Mouse (Mus musculus) intestine, postnatal 0 days (tissue): ENCODE measurements around the gene Pex26. TPM values are rescaled to one million over a fixed set of nuclear protein-coding genes. Genes with fewer than 3 reads are reported as not detected.
A peak's percentile ranks its signal among the peaks of the same experiment; 100 is the strongest.

Experiments used
- ATAC-seq: fragments of 200-750 bp; cut with Nextera tagmentation; 2 replicates; pipeline ENCODE4 v1.8.0; 2017; ENCODE audit warnings: mild to moderate bottlenecking, moderate TSS enrichment, moderate library complexity
- H3K27ac ChIP-seq: fragments of 300-500 bp; sonication (generic); 2 replicates; pipeline ENCODE4 v1.5.1; 2014; ENCODE audit warnings: mild to moderate bottlenecking, low read depth, low read length, moderate library complexity
- H3K27me3 ChIP-seq: fragments of 300-500 bp; sonication (generic); replicated peaks from 2 replicates; pipeline ENCODE4 v1.6.1; 2014; ENCODE audit warnings: low read length, mixed read lengths; ENCODE audit not compliant: control insufficient read depth, insufficient read depth
- H3K36me3 ChIP-seq: fragments of 300-500 bp; sonication (generic); 2 replicates; pipeline ENCODE4 v1.6.1; 2014; ENCODE audit warnings: mild to moderate bottlenecking, moderate library complexity; ENCODE audit not compliant: control insufficient read depth, insufficient read depth
- H3K4me1 ChIP-seq: fragments of 300-500 bp; sonication (generic); replicated peaks from 2 replicates; pipeline ENCODE4 v1.6.1; 2014; ENCODE audit warnings: antibody characterized with exemption, low read length, mixed read lengths; ENCODE audit not compliant: control insufficient read depth, insufficient read depth
- H3K4me2 ChIP-seq: fragments of 300-500 bp; sonication (generic); replicated peaks from 2 replicates; pipeline ENCODE4 v1.6.1; 2014; ENCODE audit warnings: low read depth, mild to moderate bottlenecking, moderate library complexity
- H3K4me3 ChIP-seq: fragments of 300-500 bp; sonication (generic); 2 replicates; pipeline ENCODE4 v1.5.1; 2014; ENCODE audit warnings: low read depth, low read length
- H3K9ac ChIP-seq: fragments of 300-500 bp; sonication (generic); 2 replicates; pipeline ENCODE4 v1.6.1; 2014; ENCODE audit warnings: mild to moderate bottlenecking, low read depth, low read length
- H3K9me3 ChIP-seq: fragments of 300-500 bp; sonication (generic); 2 replicates; pipeline ENCODE4 v1.6.1; 2016; ENCODE audit warnings: mixed run types; ENCODE audit not compliant: control insufficient read depth
- CTCF ChIP-seq: sonication (generic); IDR thresholded peaks from 2 replicates; pipeline ENCODE4 v1.5.1; 2016; ENCODE audit warnings: low read depth, mild to moderate bottlenecking, control low read depth, antibody characterized with exemption, moderate library complexity
- WGBS: fragments of 180-500 bp; shearing (Covaris S2); extraction: QIAGEN DNeasy Blood & Tissue Kit; methylation state at CpG from one replicate; pipeline ENCODE4 v1.1.7; 2014; 5-methylcytosine and 5-hydroxymethylcytosine counted together
- polyA plus RNA-seq: library from polyadenylated mRNA; unstranded; fragments of >200 nt; fragmentation: Nextera tagmentation; extraction: Ambion mirVana; gene quantifications from 2 replicates; pipeline ENCODE4 v1.2.1, GENCODE M21; 2015

The Pex26 gene
- polyA plus RNA-seq, 1 experiment from 2014 or later: 6.3 TPM

- Histone ChIP-seq H3K36me3 (no peaks in the 10 kb centered on the region), H3K4me2 (no peak overlapping the region), H3K4me3 (no peak overlapping the region), H3K9me3 (no peaks in the 10 kb centered on the region), H3K27ac (no peak overlapping the region), H3K9ac (no peak overlapping the region), H3K4me1 (no peaks in the 10 kb centered on the region), H3K27me3 (no peaks in the 10 kb centered on the region)
- 75% methylated on average over 3 of the region's 3 CpGs for WGBS
- ATAC-seq: no peak
- TF ChIP-seq CTCF: no peak
These were observed 34.0 kb upstream of the Pex26 start for GRCm38 (mm10) chr6:121149420-121149819.

- WGBS: 94% methylated on average over 8 of the region's 8 CpGs
- H3K9ac ChIP-seq: no peak overlapping the region
- ATAC-seq: no peak
These were observed 33.3 kb upstream of the Pex26 start for GRCm38 (mm10) chr6:121150126-121150525.

GRCm38 (mm10) chr6:121151732-121152131, 31.7 kb upstream of the Pex26 start:
- no peak overlapping the region for H3K4me2 ChIP-seq
- H3K36me3 ChIP-seq: no peaks in the 10 kb centered on the region
- H3K9me3 ChIP-seq: no peaks in the 10 kb centered on the region
- WGBS: 39% methylated on average over 6 of the region's 6 CpGs
- peak; percentile 26; the same call in 1 of the 2 replicates for ATAC-seq
- H3K27ac ChIP-seq: no peak overlapping the region
- 0 out of 2 replicates have a peak, but pooled peaks cover 6% of the 10 kb centered on the region for H3K4me1 ChIP-seq
- TF ChIP-seq CTCF: no peak
- no peaks in the 10 kb centered on the region for H3K27me3 ChIP-seq
- H3K9ac ChIP-seq: no peak overlapping the region
- no peak overlapping the region for H3K4me3 ChIP-seq

More at GRCm38 (mm10) chr6:121150126-121150525, 33.3 kb upstream of the Pex26 start:
- peak; percentile 13; the same call in 1 of the 2 replicates for TF ChIP-seq CTCF
- Histone ChIP-seq H3K27ac (no peak overlapping the region), H3K4me2 (no peak overlapping the region), H3K4me1 (no peaks in the 10 kb centered on the region), H3K36me3 (no peaks in the 10 kb centered on the region), H3K9me3 (no peaks in the 10 kb centered on the region), H3K27me3 (no peaks in the 10 kb centered on the region), H3K4me3 (no peak overlapping the region)

- Histone ChIP-seq H3K9ac (no peak overlapping the region), H3K27ac (no peak overlapping the region), H3K27me3 (no peaks in the 10 kb centered on the region), H3K4me2 (no peak overlapping the region), H3K9me3 (no peaks in the 10 kb centered on the region), H3K36me3 (no peaks in the 10 kb centered on the region), H3K4me1 (0 out of 2 replicates have a peak, but pooled peaks cover 6% of the 10 kb centered on the region), H3K4me3 (no peak overlapping the region)
- no peak for ATAC-seq
- 75% methylated on average over 8 of the region's 8 CpGs for WGBS
- no peak for TF ChIP-seq CTCF
These were observed 30.3 kb upstream of the Pex26 start for GRCm38 (mm10) chr6:121153177-121153576.

GRCm38 (mm10) chr6:121154451-121155300, 28.8 kb upstream of the Pex26 start:
- no peaks in the 10 kb centered on the region for H3K9me3 ChIP-seq
- 0 out of 2 replicates have a peak, but pooled peaks cover 6% of the 10 kb centered on the region for H3K4me1 ChIP-seq
- no peaks in the 10 kb centered on the region for H3K36me3 ChIP-seq
- no peak for TF ChIP-seq CTCF
- no peak overlapping the region for H3K27ac ChIP-seq
- no peak overlapping the region for H3K4me2 ChIP-seq
- WGBS: 86% methylated on average over 16 of the region's 16 CpGs
- no peak overlapping the region for H3K4me3 ChIP-seq
- ATAC-seq: no peak
- H3K27me3 ChIP-seq: no peaks in the 10 kb centered on the region
- no peak overlapping the region for H3K9ac ChIP-seq

DNA sequence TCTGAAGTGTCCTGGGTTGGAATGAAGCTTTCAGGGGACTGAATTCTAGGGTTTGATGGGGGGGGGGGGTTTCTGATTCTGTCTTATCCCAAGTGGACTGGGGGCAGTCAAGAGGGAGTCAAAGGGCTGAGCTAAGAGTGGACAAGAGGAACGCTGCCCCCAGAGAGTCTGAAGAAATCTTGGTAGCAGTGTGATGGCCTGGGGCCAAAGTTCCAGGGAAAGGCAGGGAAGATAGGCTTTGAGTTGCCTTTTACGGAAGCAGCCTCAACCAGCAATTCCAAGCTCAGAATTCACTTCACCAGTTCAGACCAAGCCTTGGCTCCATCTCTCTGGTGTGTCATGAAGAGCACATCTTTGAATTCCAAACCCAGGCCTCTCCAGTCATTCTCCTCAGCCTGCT, 27.4 kb upstream of the Pex26 start:
- WGBS: 30% methylated on average over 2 of the region's 2 CpGs
- no peaks in the 10 kb centered on the region for H3K9me3 ChIP-seq

More for the DNA sequence above, 27.4 kb upstream of the Pex26 start:
- Histone ChIP-seq H3K36me3 (no peaks in the 10 kb centered on the region), H3K27ac (peak overlapping the region; percentile 73), H3K27me3 (no peaks in the 10 kb centered on the region), H3K4me3 (no peak overlapping the region), H3K4me1 (0 out of 2 replicates have a peak, but pooled peaks cover 6% of the 10 kb centered on the region), H3K9ac (no peak overlapping the region), H3K4me2 (no peak overlapping the region)
- TF ChIP-seq CTCF: no peak
- peak; percentile 24; the same call in 1 of the 2 replicates for ATAC-seq
